ENCODE assay signal across 15 mouse cellular contexts in the genomic region with DNA sequence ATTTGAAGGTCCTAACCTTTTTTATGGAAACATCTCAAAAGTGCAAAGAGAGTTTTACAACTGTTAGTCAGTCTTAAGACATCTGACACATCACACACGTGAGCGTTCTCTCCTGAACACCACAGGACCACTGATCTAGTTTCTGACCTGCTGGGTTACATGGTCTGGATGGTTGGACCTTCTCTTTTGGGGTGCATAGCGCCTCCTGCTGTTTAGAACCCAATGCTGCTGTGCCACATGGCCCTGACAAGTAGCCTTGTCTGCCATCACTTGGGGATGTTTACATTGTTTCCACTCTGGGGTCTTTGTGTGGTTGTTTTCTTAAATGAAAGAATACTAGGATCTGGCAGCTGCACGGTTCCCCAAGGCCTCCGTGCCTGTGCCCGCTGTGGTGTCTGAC. TPM values are rescaled to one million over a fixed set of nuclear protein-coding genes. Genes with fewer than 3 reads are reported as not detected.
DNase-seq lines count a peak whose midpoint lies in the region; ATAC-seq and TF ChIP-seq lines count a peak whose summit lies in the region.
"Had no signal": no experiment of that assay in that cellular context is flagged by ENCODE, and none has a peak within 500 bp of the region (broad histone marks: within the 10 kb centered on the region; RNA-seq: fewer than 3 reads in every experiment).

No protein-coding gene starts in this region.

- TF ChIP-seq EP300 in CH12.LX (IDR thresholded peaks at IDR 0.05; ENCODE audit: low read length): no peak

- TF ChIP-seq POLR2A in CH12.LX (IDR thresholded peaks at IDR 0.05; ENCODE audit: low read depth, low read length): no peak
- no peak for TF ChIP-seq POLR2A in bone marrow macrophage, adult 2 months (IDR thresholded peaks at IDR 0.05; ENCODE audit: borderline replicate concordance, low read depth, low read length)

- H3K9ac ChIP-seq in CH12.LX (ENCODE audit: insufficient read depth, low read depth): no peak overlapping the region
- H3K9ac ChIP-seq: limb, embryonic 15.5 days had no signal

- no peaks in the 10 kb centered on the region for H3K79me2 ChIP-seq in CH12.LX (replicated peaks; ENCODE audit: control insufficient read depth, extremely low read depth, insufficient read depth, poor library complexity, severe bottlenecking)

- no peak overlapping the region for H3K4me2 ChIP-seq in CH12.LX (ENCODE audit: insufficient read depth, low read depth, poor library complexity, severe bottlenecking)
- H3K4me2 ChIP-seq: limb, embryonic 15.5 days had no signal

- DNase-seq in layer of hippocampus, adult 2 months (ENCODE audit: low spot score in 2 of 2): no peak
- no peak for DNase-seq in layer of hippocampus, adult 8-10 months (ENCODE audit: low spot score in 2 of 2)
- DNase-seq in 416B (ENCODE audit: low read depth) (peak; percentile 36), CH12.LX (ENCODE audit: extremely low read depth) (no peak)
- DNase-seq in gastrocnemius, postnatal 36 days: no peak
- DNase-seq: adrenal gland, adult 8-10 months; cerebellum, adult 11 months; heart, adult 11 months; heart, postnatal 36 days had no signal

- H3K27me3 ChIP-seq in CH12.LX (replicated peaks): no peaks in the 10 kb centered on the region
- H3K27me3 ChIP-seq: limb, embryonic 15.5 days; Patski had no signal

- in situ Hi-C loops in CH12.LX (cut with MboI; ENCODE audit: low pct_ligation_motif_present, low pct_unique_long_range_greater_than_20kb, low sequenced_read_pairs): no loop called here

- dilution Hi-C loops in CH12.LX (cut with MboI; ENCODE audit: extremely low pct_ligation_motif_present, extremely low pct_unique_long_range_greater_than_20kb, low sequenced_read_pairs): no loop called here

- TF ChIP-seq CTCF in layer of hippocampus, adult 2 months (conservative IDR thresholded peaks at IDR 0.05): peak; percentile 44
- peak; percentile 53 to 67 for TF ChIP-seq CTCF in CH12.LX (conservative IDR thresholded peaks at IDR 0.05 in 1 of 2, IDR thresholded peaks at IDR 0.05 in 1 of 2; ENCODE audit: low read depth in 2 of 2, low read length in 2 of 2)
- TF ChIP-seq CTCF in bone marrow macrophage, adult 2 months (IDR thresholded peaks at IDR 0.05; ENCODE audit: low read depth, low read length): peak; percentile 16; the same call in 1 of the 2 replicates

- intact Hi-C loops in gastrocnemius, postnatal 36 days (cut with DNase I): no loop called here

- peaks cover 74 to 91% of the 10 kb centered on the region in 2 experiments for H3K36me3 ChIP-seq in CH12.LX (replicated peaks in 1 of 2; ENCODE audit: control insufficient read depth in 1 of 2, insufficient read depth in 1 of 2, low read length in 1 of 2)

- no peak for ATAC-seq in monocyte, adult 5-6 weeks (replicated peaks; ENCODE audit: insufficient number of reproducible peaks, low FRiP score, low TSS enrichment, poor library complexity, severe bottlenecking)
- ATAC-seq: intestine, embryonic 16.5 days; Patski had no signal

- H3K4me1 ChIP-seq in CH12.LX (ENCODE audit: control insufficient read depth in 1 of 2, insufficient read depth in 2 of 2): peaks cover 10 to 38% of the 10 kb centered on the region in 2 experiments
- peaks cover 15% of the 10 kb centered on the region for H3K4me1 ChIP-seq in bone marrow macrophage, adult 2 months (ENCODE audit: control insufficient read depth, insufficient read depth, low read length)
- H3K4me1 ChIP-seq: limb, embryonic 15.5 days had no signal

- peaks cover 14% of the 10 kb centered on the region for H3K9me3 ChIP-seq in CH12.LX (replicated peaks; ENCODE audit: low read length)
- H3K9me3 ChIP-seq: limb, embryonic 15.5 days had no signal

- no peak overlapping the region for H3K4me3 ChIP-seq in layer of hippocampus, adult 2 months
- H3K4me3 ChIP-seq in CH12.LX (replicated peaks in 1 of 3; ENCODE audit: low read depth in 2 of 3, low read length in 2 of 3, poor library complexity in 1 of 3): no peak overlapping the region
- no peak overlapping the region for H3K4me3 ChIP-seq in bone marrow macrophage, adult 2 months (ENCODE audit: insufficient read depth, low read length)
- H3K4me3 ChIP-seq: limb, embryonic 15.5 days had no signal

- peak; percentile 53 for TF ChIP-seq RAD21 in CH12.LX (IDR thresholded peaks at IDR 0.05; ENCODE audit: low read depth, low read length)

- H3K27ac ChIP-seq in layer of hippocampus, adult 2 months: no peak overlapping the region
- no peak overlapping the region for H3K27ac ChIP-seq in CH12.LX (ENCODE audit: insufficient read depth, low read depth)
- H3K27ac ChIP-seq in bone marrow macrophage, adult 2 months (ENCODE audit: insufficient read depth, low read depth, low read length): no peak overlapping the region
- H3K27ac ChIP-seq: limb, embryonic 15.5 days had no signal

TF ChIP-seq in CH12.LX, 34 proteins besides CTCF, POLR2A, EP300 and RAD21:
- TF ChIP-seq HCFC1 (IDR thresholded peaks at IDR 0.05; ENCODE audit: low read depth, low read length) (no peak), MYC (IDR thresholded peaks at IDR 0.05; ENCODE audit: low read depth, low read length) (peak; percentile 66), POLR2AphosphoS2 (IDR thresholded peaks at IDR 0.05; ENCODE audit: low read depth, low read length) (no peak), SMC3 (IDR thresholded peaks at IDR 0.05; ENCODE audit: low read depth, low read length) (peak; percentile 64), MAX (IDR thresholded peaks at IDR 0.05; ENCODE audit: low read length) (0 out of 2 replicates have a peak, but pooled peaks have one; percentile 18)
TF ChIP-seq in CH12.LX: peak in this region for 3.

RNA-seq across cellular contexts. Expression of a gene that starts 14.7 kb away (rescaled TPM):
- total RNA-seq in layer of hippocampus, adult 2 months (2021): 1 to 10 TPM; 4.8 to 5.1 TPM
- total RNA-seq in layer of hippocampus, adult 8-10 months (2022): 1 to 10 TPM; 3.8 to 6.5 (median 5.5) TPM
- total RNA-seq in CH12.LX (2012; rRNA removed) (35.0 and 35.7 TPM in 2 replicates), CH12.LX (2014; rRNA removed) (34.4 TPM in 2 replicates)
- 39.3 and 41.4 TPM in 2 replicates for polyA plus RNA-seq in CH12.LX (2012; ENCODE audit: insufficient read length, low read depth)
- polyA plus RNA-seq in bone marrow macrophage, adult 2 months (2012; ENCODE audit: insufficient read depth, insufficient read length, missing spikeins): 3.3 and 4.2 TPM in 2 replicates
- total RNA-seq in gastrocnemius, postnatal 36 days (2021): under 1 TPM; 0.59 to 0.69 TPM
- 1.6 to 12.8 TPM (median 8.9 TPM) in 3 replicates for total RNA-seq in monocyte, adult 5-6 weeks (2017)

RNA-seq across cellular contexts. Expression of a gene that starts 16.9 kb away (rescaled TPM):
- 1 to 10 TPM; 2.4 to 2.5 TPM for total RNA-seq in layer of hippocampus, adult 2 months (2021)
- 1 to 10 TPM; 1.7 to 2.3 (median 1.9) TPM for total RNA-seq in layer of hippocampus, adult 8-10 months (2022)
- 39.1 and 53.4 TPM in 2 replicates for total RNA-seq in CH12.LX (2012; rRNA removed)
- 43.5 and 51.9 TPM in 2 replicates for total RNA-seq in CH12.LX (2014; rRNA removed)
- polyA plus RNA-seq in CH12.LX (2012; ENCODE audit: insufficient read length, low read depth): 83.3 and 91.9 TPM in 2 replicates
- polyA plus RNA-seq in bone marrow macrophage, adult 2 months (2012; ENCODE audit: insufficient read depth, insufficient read length, missing spikeins): 1.8 and 3.5 TPM in 2 replicates
- 10 to 100 TPM in 1 of 2 experiments, 1 to 10 TPM in 1; 9.7 to 13.2 TPM for total RNA-seq in gastrocnemius, postnatal 36 days (2021)
- total RNA-seq in monocyte, adult 5-6 weeks (2017): 1.9 to 4.0 TPM (median 2.7 TPM) in 3 replicates

RNA-seq across cellular contexts. Expression of a gene that starts 22.0 kb away (rescaled TPM):
- 100 to 1,000 TPM; 170 to 182 TPM for total RNA-seq in layer of hippocampus, adult 2 months (2021)
- 100 to 1,000 TPM; 146 to 171 (median 153) TPM for total RNA-seq in layer of hippocampus, adult 8-10 months (2022)
- total RNA-seq in CH12.LX (2012; rRNA removed): 0.38 and 1.1 TPM in 2 replicates
- total RNA-seq in CH12.LX (2014; rRNA removed): 0.20 and 0.31 TPM in 2 replicates
- 0.40 and 0.51 TPM in 2 replicates for polyA plus RNA-seq in CH12.LX (2012; ENCODE audit: insufficient read length, low read depth)
- polyA plus RNA-seq in bone marrow macrophage, adult 2 months (2012; ENCODE audit: insufficient read depth, insufficient read length, missing spikeins): not detected in 2 replicates
- total RNA-seq in gastrocnemius, postnatal 36 days (2021): not detected
- not detected in 3 replicates for total RNA-seq in monocyte, adult 5-6 weeks (2017)
- total RNA-seq: heart, postnatal 36 days; megakaryocyte progenitor cell, adult 5-6 weeks had no signal

RNA-seq across cellular contexts. Expression of a gene that starts 33.0 kb away (rescaled TPM):
- total RNA-seq in layer of hippocampus, adult 2 months (2021): 1 to 10 TPM; 5.3 to 7.8 TPM
- total RNA-seq in layer of hippocampus, adult 8-10 months (2022): 1 to 10 TPM; 6.1 to 7.4 (median 6.6) TPM
- total RNA-seq in CH12.LX (2012; rRNA removed) (3.9 and 6.2 TPM in 2 replicates), CH12.LX (2014; rRNA removed) (13.4 and 14.1 TPM in 2 replicates)
- polyA plus RNA-seq in CH12.LX (2012; ENCODE audit: insufficient read length, low read depth): 16.3 and 17.0 TPM in 2 replicates
- 0.19 and 0.24 TPM in 2 replicates for polyA plus RNA-seq in bone marrow macrophage, adult 2 months (2012; ENCODE audit: insufficient read depth, insufficient read length, missing spikeins)
- 100 to 1,000 TPM; 138 to 166 TPM for total RNA-seq in gastrocnemius, postnatal 36 days (2021)
- total RNA-seq in monocyte, adult 5-6 weeks (2017): 0.10 to 0.21 TPM (median 0.19 TPM) in 3 replicates

RNA-seq across cellular contexts. Expression of a gene that starts 48.1 kb away (rescaled TPM):
- 10 to 100 TPM; 37.8 to 39.0 TPM for total RNA-seq in layer of hippocampus, adult 2 months (2021)
- total RNA-seq in layer of hippocampus, adult 8-10 months (2022): 10 to 100 TPM; 39.5 to 52.3 (median 45.2) TPM
- total RNA-seq in CH12.LX (2012; rRNA removed) (11.5 and 13.0 TPM in 2 replicates), CH12.LX (2014; rRNA removed) (13.0 and 15.5 TPM in 2 replicates)
- polyA plus RNA-seq in CH12.LX (2012; ENCODE audit: insufficient read length, low read depth): 14.5 and 16.1 TPM in 2 replicates
- polyA plus RNA-seq in bone marrow macrophage, adult 2 months (2012; ENCODE audit: insufficient read depth, insufficient read length, missing spikeins): 10.0 and 11.8 TPM in 2 replicates
- total RNA-seq in gastrocnemius, postnatal 36 days (2021): 1 to 10 TPM; 7.3 to 9.2 TPM
- 3.3 to 14.0 TPM (median 11.0 TPM) in 3 replicates for total RNA-seq in monocyte, adult 5-6 weeks (2017)

Comparison
In these comparisons a context has a peak if more than half of its experiments do, and no peak if none do; other contexts are left out.
1. RNA of a gene that starts 22.0 kb away (total RNA-seq): 170 to 182 TPM in layer of hippocampus, adult 2 months and 146 to 171 TPM in layer of hippocampus, adult 8-10 months; 0.20 to 1.1 TPM in CH12.LX, not detected in gastrocnemius, postnatal 36 days and not detected in monocyte, adult 5-6 weeks; every median in the first group is over 10 times any median in the second.
2. Peak in every context shown above with its lines, with median percentiles within 50 percentile points of each other: CTCF ChIP-seq.